Mouse (Mus musculus) gastrocnemius, adult 2 months (tissue): ENCODE measurements around the gene Cradd. TPM values are rescaled to one million over a fixed set of nuclear protein-coding genes. Genes with fewer than 3 reads are reported as not detected.

Source experiments
- DNase-seq: peaks from one replicate; pipeline ENCODE4 v3.0.0; 2022
- H3K27ac ChIP-seq: fragments of 200-600 bp; 2 replicates; pipeline ENCODE4 v1.8.1; 2022; ENCODE audit warnings: mild to moderate bottlenecking
- H3K4me3 ChIP-seq: fragments of 200-600 bp; 2 replicates; pipeline ENCODE4 v1.8.1; 2022; ENCODE audit warnings: mild to moderate bottlenecking, moderate library complexity
- CTCF ChIP-seq: fragments of 200-600 bp; IDR thresholded peaks from 2 replicates; pipeline ENCODE4 v1.8.1; 2022; ENCODE audit warnings: antibody characterized with exemption, mild to moderate bottlenecking, moderate library complexity
- intact Hi-C: fragments of 180-260 bp; cut with DNase I; formaldehyde crosslinking; loops from one replicate; pipeline ENCODE4 v1.15.1; 2025
- total RNA-seq, 2 experiments: library from RNA; stranded (reverse); gene quantifications; 2 replicates each; pipeline ENCODE4 v1.2.3; 2021

The Cradd gene
- total RNA-seq, 2 experiments from 2014 or later, result 8.6 to 9.8 TPM

GRCm38 (mm10) chr10:95310688-95311441 lies 13.1 kb downstream of the Cradd start:
- TF ChIP-seq CTCF, result no peak
- Histone ChIP-seq H3K4me3 (no peak overlapping the region), H3K27ac (peak overlapping the region; percentile 16; the same call in 1 of the 2 replicates)
- intact Hi-C loops, result no loop called here
- DNase-seq, result peak; percentile 46

DNA sequence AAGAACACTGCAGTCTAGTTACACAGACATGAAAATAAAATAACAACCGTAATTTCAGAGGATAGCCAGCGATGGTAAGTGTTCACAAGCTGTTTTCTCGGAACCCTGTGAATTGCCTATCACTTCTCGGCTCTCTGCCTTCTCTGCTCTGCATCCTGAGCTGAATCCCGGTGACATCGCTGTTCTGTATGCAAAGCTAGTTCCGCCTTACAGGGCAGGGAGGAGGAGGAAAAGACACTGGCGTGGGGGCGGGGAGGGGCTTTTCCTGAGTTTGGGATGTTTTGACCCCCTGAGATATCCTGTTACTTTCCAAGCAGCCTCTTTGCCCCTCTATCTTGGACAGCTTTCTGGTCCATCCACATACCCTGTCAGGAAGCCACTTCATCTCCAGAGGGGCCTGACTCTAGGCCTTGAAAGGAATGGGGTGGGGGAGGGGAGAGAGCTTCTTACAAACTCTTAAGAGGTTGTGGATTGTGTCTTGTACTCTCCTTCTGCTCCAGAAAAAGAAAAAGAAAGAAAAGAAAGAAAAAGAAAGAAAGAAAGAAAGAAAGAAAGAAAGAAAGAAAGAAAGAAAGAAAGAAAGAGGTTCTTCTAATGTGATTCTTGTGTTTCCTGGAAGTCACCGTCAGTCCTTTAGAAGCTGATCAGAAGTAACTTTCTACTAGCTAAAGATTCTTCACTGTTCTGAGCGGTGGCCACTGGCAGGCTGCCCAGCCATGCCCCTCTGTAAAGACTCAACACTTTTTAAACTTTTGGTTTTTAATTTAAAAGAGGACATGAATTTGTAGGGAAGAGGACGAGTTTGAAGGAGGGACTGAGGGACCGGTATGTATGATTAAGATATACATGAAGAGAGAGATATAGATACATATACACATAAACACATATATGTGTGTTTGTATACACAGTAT lies 14.3 kb downstream of the Cradd start:
- Histone ChIP-seq H3K27ac (no peak overlapping the region), H3K4me3 (no peak overlapping the region)
- TF ChIP-seq CTCF, result no peak
- no peak for DNase-seq
- intact Hi-C loops, result no loop called here

GRCm38 (mm10) chr10:95308991-95309390 lies 14.9 kb downstream of the Cradd start:
- Histone ChIP-seq H3K4me3 (no peak overlapping the region), H3K27ac (no peak overlapping the region)
- no peak for DNase-seq
- no peak for TF ChIP-seq CTCF
- intact Hi-C loops, result no loop called here

GRCm38 (mm10) chr10:95307916-95308315 lies 16.0 kb downstream of the Cradd start:
- Histone ChIP-seq H3K4me3 (no peak overlapping the region), H3K27ac (peak overlapping the region; percentile 70)
- intact Hi-C loops, result no loop called here
- TF ChIP-seq CTCF, result no peak
- DNase-seq, result no peak

DNA sequence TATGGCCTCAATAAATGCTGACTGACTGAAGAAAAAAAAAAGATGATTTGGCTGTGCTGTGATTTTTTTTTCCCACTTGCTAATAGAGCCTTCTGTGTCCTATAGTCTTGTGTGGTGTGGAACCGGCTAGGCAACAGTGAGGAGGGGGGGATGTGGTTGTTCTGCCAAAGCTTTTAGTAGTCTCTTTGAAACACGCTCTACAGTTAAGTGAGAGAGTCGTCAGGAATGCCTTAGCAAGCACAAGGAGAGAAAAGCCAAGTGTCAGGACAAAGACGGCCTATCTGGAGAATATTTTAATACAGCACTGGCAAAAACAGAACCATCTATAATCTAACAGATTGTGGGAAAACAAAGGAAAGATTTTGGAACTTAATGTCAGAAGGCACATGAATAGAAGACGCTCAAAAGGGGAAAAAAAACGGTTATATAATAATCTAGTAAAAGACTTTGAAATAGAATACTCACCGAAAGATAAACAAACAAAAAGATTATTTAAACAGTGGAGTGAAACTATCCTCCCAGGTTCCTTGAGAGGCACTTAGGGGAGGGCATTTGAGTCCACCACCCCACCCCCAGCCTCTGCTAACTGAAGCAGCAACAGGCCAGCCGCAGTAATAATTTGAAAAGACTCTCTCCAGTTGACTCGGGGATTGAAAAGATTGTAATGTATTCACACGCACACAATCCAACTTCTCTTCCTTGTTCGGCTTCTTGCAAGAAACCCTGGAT lies 16.9 kb downstream of the Cradd start:
- intact Hi-C loops, result no loop called here
- Histone ChIP-seq H3K27ac (peak overlapping the region; percentile 70), H3K4me3 (no peak overlapping the region)
- DNase-seq, result no peak
- no peak for TF ChIP-seq CTCF

DNA sequence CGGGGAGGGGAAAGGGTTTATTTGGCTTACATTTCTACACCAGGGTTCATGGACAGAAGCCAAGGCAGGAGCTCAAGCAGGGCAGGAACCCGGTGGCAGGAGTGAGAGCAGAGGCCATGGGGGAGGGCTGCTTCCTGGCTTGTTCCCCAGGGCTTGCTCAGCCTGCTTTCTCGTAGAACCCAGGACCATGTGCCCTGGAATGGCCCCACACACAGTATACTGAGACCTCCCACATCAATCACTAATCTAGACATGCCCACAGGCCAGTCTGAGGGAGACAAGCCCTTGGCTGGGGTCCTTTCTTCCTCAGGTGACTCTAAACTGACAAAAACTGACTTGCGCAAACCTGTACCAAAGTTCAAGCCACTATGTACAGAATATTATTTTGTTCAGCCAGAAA lies 19.7 kb downstream of the Cradd start:
- DNase-seq, result no peak
- no peak overlapping the region for H3K4me3 ChIP-seq
- no peak overlapping the region for H3K27ac ChIP-seq
- intact Hi-C loops, result no loop called here
- TF ChIP-seq CTCF, result no peak

GRCm38 (mm10) chr10:95302211-95303163 lies 21.4 kb downstream of the Cradd start:
- Histone ChIP-seq H3K4me3 (no peak overlapping the region), H3K27ac (peak overlapping the region; percentile 31; the same call in 1 of the 2 replicates)
- intact Hi-C loops, result no loop called here
- no peak for DNase-seq
- no peak for TF ChIP-seq CTCF

DNA sequence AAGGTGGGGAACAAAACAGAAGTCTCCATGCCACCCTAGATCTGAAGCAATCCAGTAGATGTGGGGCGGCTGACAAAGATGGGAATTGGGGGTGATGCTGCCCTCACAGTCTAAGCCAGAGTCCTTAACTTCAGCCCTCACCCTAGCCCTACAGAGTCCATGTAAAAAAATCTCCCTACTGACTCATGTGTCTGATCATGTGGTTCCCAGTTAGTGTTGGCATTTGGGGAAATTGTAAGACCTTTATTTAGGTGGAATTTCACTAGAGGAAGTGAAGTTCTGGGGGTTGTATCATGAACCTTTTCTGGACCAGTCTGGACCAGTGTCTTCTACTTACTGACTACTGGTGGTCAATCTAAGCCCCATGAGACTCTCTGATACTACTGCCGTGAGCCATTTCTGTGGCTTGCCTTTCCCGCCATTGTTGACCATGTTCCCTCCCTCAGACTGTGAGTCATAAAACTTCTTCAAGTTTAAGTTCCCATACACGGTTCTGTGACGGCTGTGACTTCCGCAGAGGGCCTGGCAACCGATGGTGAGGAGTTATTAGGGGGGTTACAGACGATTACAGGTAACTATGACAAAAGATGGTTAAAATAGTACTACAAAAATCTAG lies 23.6 kb downstream of the Cradd start:
- intact Hi-C loops, result no loop called here
- no peak for TF ChIP-seq CTCF
- Histone ChIP-seq H3K27ac (peak overlapping the region; percentile 54), H3K4me3 (no peak overlapping the region)
- no peak for DNase-seq

GRCm38 (mm10) chr10:95299808-95300133 lies 24.2 kb downstream of the Cradd start:
- intact Hi-C loops, result loop anchor here (2.0 kb wide), 1 partner anchor 13 kb away; no protein-coding TSS in a partner anchor
- no peak for DNase-seq
- no peak for TF ChIP-seq CTCF

DNA sequence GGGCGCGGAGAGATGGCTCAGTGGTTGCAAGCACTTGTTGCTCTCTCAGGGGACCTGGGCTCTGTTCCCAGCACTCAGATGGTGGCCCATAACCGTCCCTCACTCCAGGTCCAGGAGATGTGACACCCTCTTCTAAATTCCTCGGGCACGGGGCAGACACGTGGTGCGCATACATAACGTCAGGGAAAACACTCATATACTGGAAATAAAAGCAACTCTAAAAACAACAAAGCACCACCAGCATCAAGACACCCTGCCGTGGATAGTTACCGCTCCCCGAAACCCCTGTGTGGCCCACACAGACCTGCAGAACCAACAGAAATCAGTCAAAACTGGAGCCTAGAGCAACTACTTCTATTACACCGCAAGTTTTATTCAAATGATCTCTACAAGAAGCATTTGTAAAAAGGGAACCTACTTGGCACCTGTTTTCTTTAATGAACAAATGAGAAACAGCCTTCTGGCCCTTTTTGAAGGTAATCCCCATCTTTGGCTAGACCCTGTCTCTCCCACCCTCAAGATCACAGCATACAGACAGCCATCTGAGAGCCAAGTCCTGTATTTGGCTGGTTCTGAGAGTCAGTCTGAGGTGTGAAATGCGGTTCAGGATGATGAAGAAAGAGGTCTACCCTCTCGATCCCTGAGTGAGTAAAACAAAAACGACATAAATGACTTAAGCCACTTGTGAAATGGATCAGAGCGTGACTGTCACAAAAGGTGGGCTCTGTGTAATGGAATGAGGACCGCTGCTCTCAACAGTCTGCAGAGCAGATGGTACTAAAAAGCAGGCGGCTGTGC lies 24.7 kb downstream of the Cradd start:
- TF ChIP-seq CTCF, result no peak

More at GRCm38 (mm10) chr10:95299808-95300133, 24.2 kb downstream of the Cradd start:
- Histone ChIP-seq H3K4me3 (no peak overlapping the region), H3K27ac (peak overlapping the region; percentile 54)

More for the DNA sequence above, 24.7 kb downstream of the Cradd start:
- intact Hi-C loops, result loop anchor here (2.0 kb wide), 1 partner anchor 14 kb away; no protein-coding TSS in a partner anchor
- Histone ChIP-seq H3K27ac (peak overlapping the region; percentile 54), H3K4me3 (no peak overlapping the region)
- DNase-seq, result no peak
